Mouse (Mus musculus) hindbrain, embryonic 13.5 days (tissue): ENCODE measurements at regions not wholly inside any gene's neighbourhood (a gene's known extent, or its start where the extent isn't known, plus 50 kb on each side); places are given as distances from the start of the nearest gene placed in this dataset.

ENCODE experiments used
- ATAC-seq: fragments of 200-750 bp; cut with Nextera tagmentation; 2 replicates; pipeline ENCODE4 v1.8.0; 2017; ENCODE audit warnings: moderate TSS enrichment; ENCODE audit not compliant: low FRiP score
- H3K27ac ChIP-seq: fragments of 300-500 bp; sonication (generic); 2 replicates; pipeline ENCODE4 v1.5.1; 2015; ENCODE audit warnings: inconsistent platforms, mild to moderate bottlenecking, moderate library complexity
- H3K27me3 ChIP-seq: fragments of 300-500 bp; sonication (generic); 2 replicates; pipeline ENCODE4 v1.6.1; 2015; ENCODE audit warnings: mild to moderate bottlenecking, inconsistent platforms
- H3K36me3 ChIP-seq: fragments of 300-500 bp; sonication (generic); 2 replicates; pipeline ENCODE4 v1.6.1; 2015; ENCODE audit warnings: mild to moderate bottlenecking, inconsistent platforms
- H3K4me1 ChIP-seq: fragments of 300-500 bp; sonication (generic); replicated peaks from 2 replicates; pipeline ENCODE4 v1.6.1; 2015; ENCODE audit warnings: inconsistent platforms
- H3K4me2 ChIP-seq: fragments of 300-500 bp; sonication (generic); 2 replicates; pipeline ENCODE4 v1.6.1; 2015; ENCODE audit warnings: inconsistent platforms, mild to moderate bottlenecking, moderate library complexity
- H3K4me3 ChIP-seq: fragments of 300-500 bp; sonication (generic); 2 replicates; pipeline ENCODE4 v1.5.1; 2015; ENCODE audit warnings: mild to moderate bottlenecking, inconsistent platforms
- H3K9ac ChIP-seq: fragments of 300-500 bp; sonication (generic); 2 replicates; pipeline ENCODE4 v1.6.1; 2015; ENCODE audit warnings: mild to moderate bottlenecking, inconsistent platforms
- H3K9me3 ChIP-seq: fragments of 300-500 bp; sonication (generic); 2 replicates; pipeline ENCODE4 v1.6.1; 2016; ENCODE audit warnings: inconsistent platforms
- WGBS: fragments of 180-500 bp; shearing (Covaris S2); methylation state at CpG from one replicate; pipeline ENCODE4 v1.1.7; 2015; 5-methylcytosine and 5-hydroxymethylcytosine counted together

GRCm38 (mm10) chr1:76654826-76655225, 860.1 kb downstream of the Epha4 start:
- Histone ChIP-seq H3K4me3 (no peak overlapping the region), H3K4me2 (no peak overlapping the region), H3K9ac (no peak overlapping the region), H3K9me3 (no peaks in the 10 kb centered on the region), H3K27ac (no peak overlapping the region), H3K36me3 (no peaks in the 10 kb centered on the region), H3K4me1 (no peaks in the 10 kb centered on the region), H3K27me3 (no peaks in the 10 kb centered on the region)
- ATAC-seq, result no peak
- WGBS, result 64% methylated on average over 1 of the region's 1 CpGs

- H3K4me2 ChIP-seq, result no peak overlapping the region
- 94% methylated on average over 4 of the region's 4 CpGs for WGBS
- no peaks in the 10 kb centered on the region for H3K4me1 ChIP-seq
- H3K27me3 ChIP-seq, result no peaks in the 10 kb centered on the region
- no peak overlapping the region for H3K9ac ChIP-seq
- no peaks in the 10 kb centered on the region for H3K9me3 ChIP-seq
- H3K4me3 ChIP-seq, result no peak overlapping the region
- no peak overlapping the region for H3K27ac ChIP-seq
- ATAC-seq, result no peak
- no peaks in the 10 kb centered on the region for H3K36me3 ChIP-seq
Observed at GRCm38 (mm10) chr1:76658228-76658627, 856.7 kb downstream of the Epha4 start.

GRCm38 (mm10) chr1:76660146-76660545, 854.7 kb downstream of the Epha4 start:
- Histone ChIP-seq H3K4me3 (no peak overlapping the region), H3K9ac (no peak overlapping the region), H3K4me2 (no peak overlapping the region), H3K27ac (no peak overlapping the region), H3K4me1 (no peaks in the 10 kb centered on the region), H3K27me3 (no peaks in the 10 kb centered on the region), H3K9me3 (no peaks in the 10 kb centered on the region), H3K36me3 (no peaks in the 10 kb centered on the region)
- 95% methylated on average over 3 of the region's 3 CpGs for whole genome bisulfite sequencing
- no peak for ATAC-seq

GRCm38 (mm10) chr1:76664381-76664780, 850.5 kb downstream of the Epha4 start:
- H3K9me3 ChIP-seq, result no peaks in the 10 kb centered on the region
- no peak overlapping the region for H3K27ac ChIP-seq
- H3K9ac ChIP-seq, result no peak overlapping the region
- no peak overlapping the region for H3K4me2 ChIP-seq
- H3K27me3 ChIP-seq, result no peaks in the 10 kb centered on the region
- no peaks in the 10 kb centered on the region for H3K36me3 ChIP-seq
- ATAC-seq, result no peak
- H3K4me3 ChIP-seq, result no peak overlapping the region
- H3K4me1 ChIP-seq, result no peaks in the 10 kb centered on the region
- WGBS, result 91% methylated on average over 4 of the region's 4 CpGs

- no peaks in the 10 kb centered on the region for H3K9me3 ChIP-seq
- no peak overlapping the region for H3K27ac ChIP-seq
- no peak for ATAC-seq
- 73% methylated on average over 6 of the region's 6 CpGs for WGBS
- H3K4me1 ChIP-seq, result no peaks in the 10 kb centered on the region
- no peak overlapping the region for H3K4me2 ChIP-seq
- no peak overlapping the region for H3K4me3 ChIP-seq
- H3K36me3 ChIP-seq, result no peaks in the 10 kb centered on the region
- no peak overlapping the region for H3K9ac ChIP-seq
- no peaks in the 10 kb centered on the region for H3K27me3 ChIP-seq
Observed at GRCm38 (mm10) chr1:76676836-76677235, 838.1 kb downstream of the Epha4 start.

GRCm38 (mm10) chr1:76705556-76705955, 809.3 kb downstream of the Epha4 start:
- 52% methylated on average over 2 of the region's 2 CpGs for WGBS
- Histone ChIP-seq H3K4me3 (no peak overlapping the region), H3K9ac (no peak overlapping the region), H3K36me3 (no peaks in the 10 kb centered on the region), H3K27ac (no peak overlapping the region), H3K9me3 (no peaks in the 10 kb centered on the region), H3K4me1 (no peaks in the 10 kb centered on the region), H3K27me3 (no peaks in the 10 kb centered on the region), H3K4me2 (no peak overlapping the region)
- no peak for ATAC-seq

GRCm38 (mm10) chr1:76717639-76718292, 797.1 kb downstream of the Epha4 start:
- H3K9ac ChIP-seq, result no peak overlapping the region
- H3K36me3 ChIP-seq, result no peaks in the 10 kb centered on the region
- no peak overlapping the region for H3K4me2 ChIP-seq
- WGBS, result 52% methylated on average over 11 of the region's 11 CpGs
- no peaks in the 10 kb centered on the region for H3K9me3 ChIP-seq
- H3K4me1 ChIP-seq, result peaks cover 9% of the 10 kb centered on the region; the same call in 1 of the 2 replicates
- no peaks in the 10 kb centered on the region for H3K27me3 ChIP-seq
- H3K4me3 ChIP-seq, result no peak overlapping the region
- no peak overlapping the region for H3K27ac ChIP-seq
- ATAC-seq, result no peak

- no peak for ATAC-seq
- Histone ChIP-seq H3K4me3 (no peak overlapping the region), H3K9me3 (no peaks in the 10 kb centered on the region), H3K4me2 (no peak overlapping the region), H3K4me1 (no peaks in the 10 kb centered on the region), H3K9ac (no peak overlapping the region), H3K27ac (no peak overlapping the region), H3K27me3 (no peaks in the 10 kb centered on the region), H3K36me3 (no peaks in the 10 kb centered on the region)
- 73% methylated on average over 3 of the region's 3 CpGs for WGBS
Observed at GRCm38 (mm10) chr1:76724453-76724852, 790.4 kb downstream of the Epha4 start.

- no peak overlapping the region for H3K27ac ChIP-seq
- H3K36me3 ChIP-seq, result no peaks in the 10 kb centered on the region
- H3K9me3 ChIP-seq, result no peaks in the 10 kb centered on the region
- no peaks in the 10 kb centered on the region for H3K27me3 ChIP-seq
- no peak for ATAC-seq
- H3K4me2 ChIP-seq, result no peak overlapping the region
- 39% methylated on average over 1 of the region's 1 CpGs for WGBS
- no peak overlapping the region for H3K4me3 ChIP-seq
- no peaks in the 10 kb centered on the region for H3K4me1 ChIP-seq
- H3K9ac ChIP-seq, result no peak overlapping the region
Observed at GRCm38 (mm10) chr1:76737003-76737402, 777.9 kb downstream of the Epha4 start.

GRCm38 (mm10) chr1:76737663-76738062, 777.2 kb downstream of the Epha4 start:
- Histone ChIP-seq H3K9ac (no peak overlapping the region), H3K27ac (no peak overlapping the region), H3K4me3 (no peak overlapping the region), H3K36me3 (no peaks in the 10 kb centered on the region), H3K4me2 (no peak overlapping the region), H3K9me3 (no peaks in the 10 kb centered on the region), H3K27me3 (no peaks in the 10 kb centered on the region), H3K4me1 (no peaks in the 10 kb centered on the region)
- WGBS, result 97% methylated on average over 2 of the region's 2 CpGs
- ATAC-seq, result no peak

GRCm38 (mm10) chr1:76772694-76773093, 742.2 kb downstream of the Epha4 start:
- Histone ChIP-seq H3K36me3 (no peaks in the 10 kb centered on the region), H3K9ac (no peak overlapping the region), H3K4me3 (no peak overlapping the region), H3K4me2 (no peak overlapping the region), H3K27me3 (no peaks in the 10 kb centered on the region), H3K27ac (no peak overlapping the region), H3K9me3 (no peaks in the 10 kb centered on the region), H3K4me1 (no peaks in the 10 kb centered on the region)
- WGBS, result 89% methylated on average over 2 of the region's 2 CpGs
- ATAC-seq, result no peak

- H3K4me2 ChIP-seq, result no peak overlapping the region
- H3K9me3 ChIP-seq, result no peaks in the 10 kb centered on the region
- 91% methylated on average over 2 of the region's 2 CpGs for WGBS
- no peaks in the 10 kb centered on the region for H3K27me3 ChIP-seq
- ATAC-seq, result no peak
- no peaks in the 10 kb centered on the region for H3K36me3 ChIP-seq
- H3K27ac ChIP-seq, result no peak overlapping the region
- H3K9ac ChIP-seq, result no peak overlapping the region
- no peak overlapping the region for H3K4me3 ChIP-seq
- H3K4me1 ChIP-seq, result no peaks in the 10 kb centered on the region
Observed at GRCm38 (mm10) chr1:76786871-76787270, 728.0 kb downstream of the Epha4 start.

GRCm38 (mm10) chr1:76793438-76793837, 721.5 kb downstream of the Epha4 start:
- 87% methylated on average over 2 of the region's 2 CpGs for WGBS
- H3K27ac ChIP-seq, result no peak overlapping the region
- H3K4me3 ChIP-seq, result no peak overlapping the region
- no peaks in the 10 kb centered on the region for H3K9me3 ChIP-seq
- H3K4me2 ChIP-seq, result no peak overlapping the region
- H3K9ac ChIP-seq, result no peak overlapping the region
- H3K4me1 ChIP-seq, result no peaks in the 10 kb centered on the region
- no peak for ATAC-seq
- no peaks in the 10 kb centered on the region for H3K36me3 ChIP-seq
- no peaks in the 10 kb centered on the region for H3K27me3 ChIP-seq
